Mouse (Mus musculus) midbrain, embryonic 15.5 days (tissue): ENCODE measurements at regions not wholly inside any gene's neighbourhood (a gene's known extent, or its start where the extent isn't known, plus 50 kb on each side); places are given as distances from the start of the nearest gene placed in this dataset.

Source experiments
- ATAC-seq: fragments of 200-750 bp; cut with Nextera tagmentation; replicated peaks from 2 replicates; pipeline ENCODE4 v1.8.0; 2017; ENCODE audit warnings: moderate TSS enrichment
- H3K27ac ChIP-seq: fragments of 300-500 bp; sonication (generic); 2 replicates; pipeline ENCODE4 v1.5.1; 2015; ENCODE audit warnings: mild to moderate bottlenecking, inconsistent platforms
- H3K27me3 ChIP-seq: fragments of 300-500 bp; sonication (generic); replicated peaks from 2 replicates; pipeline ENCODE4 v1.6.1; 2015; ENCODE audit warnings: inconsistent platforms
- H3K36me3 ChIP-seq: fragments of 300-500 bp; sonication (generic); replicated peaks from 2 replicates; pipeline ENCODE4 v1.6.1; 2015; ENCODE audit warnings: inconsistent platforms
- H3K4me1 ChIP-seq: fragments of 300-500 bp; sonication (generic); 2 replicates; pipeline ENCODE4 v1.6.1; 2015; ENCODE audit warnings: inconsistent platforms
- H3K4me2 ChIP-seq: fragments of 300-500 bp; sonication (generic); 2 replicates; pipeline ENCODE4 v1.6.1; 2015; ENCODE audit warnings: inconsistent platforms, mild to moderate bottlenecking, moderate library complexity
- H3K4me3 ChIP-seq: fragments of 300-500 bp; sonication (generic); 2 replicates; pipeline ENCODE4 v1.5.1; 2015; ENCODE audit warnings: mild to moderate bottlenecking, inconsistent platforms
- H3K9ac ChIP-seq: fragments of 300-500 bp; sonication (generic); 2 replicates; pipeline ENCODE4 v1.6.1; 2015; ENCODE audit warnings: mild to moderate bottlenecking, inconsistent platforms
- H3K9me3 ChIP-seq: fragments of 300-500 bp; sonication (generic); 2 replicates; pipeline ENCODE4 v1.6.1; 2016; ENCODE audit warnings: inconsistent platforms
- WGBS: fragments of 180-500 bp; shearing (Covaris S2); methylation state at CpG from one replicate; pipeline ENCODE4 v1.1.7; 2015; ENCODE audit warnings: mixed read lengths; 5-methylcytosine and 5-hydroxymethylcytosine counted together

DNA sequence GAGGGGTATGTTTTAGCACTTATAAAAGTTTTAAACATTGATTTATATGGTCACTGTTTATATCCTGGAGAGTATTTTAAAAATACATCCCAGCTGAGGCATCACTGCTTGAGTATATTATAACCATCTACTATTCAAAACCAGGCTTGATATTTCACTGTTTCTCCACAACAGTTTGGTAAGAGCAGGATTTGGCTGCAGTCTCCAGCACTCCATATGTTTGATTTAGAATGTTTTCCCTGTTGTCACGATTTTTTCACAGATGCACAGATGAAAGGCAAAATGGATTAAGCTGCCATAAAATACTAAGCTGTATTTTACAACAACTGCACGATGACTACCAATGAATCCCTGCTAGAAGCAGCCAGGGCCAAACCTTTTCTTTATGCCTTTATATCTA, 166.6 kb downstream of the Cox7b2 start:
- H3K9me3 ChIP-seq, result no peaks in the 10 kb centered on the region
- WGBS, result 74% methylated on average over 2 of the region's 2 CpGs
- no peak for ATAC-seq
- no peak overlapping the region for H3K27ac ChIP-seq
- no peaks in the 10 kb centered on the region for H3K36me3 ChIP-seq
- no peak overlapping the region for H3K4me2 ChIP-seq
- H3K27me3 ChIP-seq, result no peaks in the 10 kb centered on the region
- no peaks in the 10 kb centered on the region for H3K4me1 ChIP-seq
- no peak overlapping the region for H3K9ac ChIP-seq
- no peak overlapping the region for H3K4me3 ChIP-seq

DNA sequence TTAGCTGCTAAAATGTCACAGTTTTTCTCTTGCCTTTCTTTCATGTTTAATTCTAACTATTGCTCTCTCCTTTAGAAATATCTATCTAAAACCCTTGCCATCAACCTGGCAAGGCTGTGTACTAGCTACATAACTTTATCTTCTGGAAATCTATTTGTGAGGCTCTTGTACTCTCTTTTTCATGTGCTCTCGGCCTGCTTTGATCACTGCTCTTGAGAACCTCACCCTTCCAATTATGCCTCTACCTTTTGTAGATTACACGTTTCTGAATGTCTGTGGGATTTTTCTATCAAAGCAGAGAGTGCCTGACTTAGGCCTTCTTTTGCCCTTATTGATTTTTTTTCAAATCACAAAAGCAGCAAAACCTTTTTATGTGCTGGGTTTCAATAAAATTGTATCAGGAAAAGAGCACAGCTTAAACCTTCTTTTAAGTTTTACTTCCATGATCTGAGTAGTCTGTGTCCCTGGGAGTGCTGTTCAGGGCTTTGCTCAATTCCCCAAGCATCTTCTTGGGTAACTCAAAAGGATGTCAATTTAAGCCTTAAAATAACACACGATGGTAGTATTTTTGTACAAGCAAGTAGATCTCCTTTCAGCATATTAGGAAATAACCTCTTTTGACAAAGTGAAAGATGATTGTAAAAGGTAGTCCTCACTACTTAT, 181.7 kb downstream of the Cox7b2 start:
- no peak overlapping the region for H3K4me2 ChIP-seq
- no peak overlapping the region for H3K27ac ChIP-seq
- WGBS, result 47% methylated on average over 3 of the region's 3 CpGs

DNA sequence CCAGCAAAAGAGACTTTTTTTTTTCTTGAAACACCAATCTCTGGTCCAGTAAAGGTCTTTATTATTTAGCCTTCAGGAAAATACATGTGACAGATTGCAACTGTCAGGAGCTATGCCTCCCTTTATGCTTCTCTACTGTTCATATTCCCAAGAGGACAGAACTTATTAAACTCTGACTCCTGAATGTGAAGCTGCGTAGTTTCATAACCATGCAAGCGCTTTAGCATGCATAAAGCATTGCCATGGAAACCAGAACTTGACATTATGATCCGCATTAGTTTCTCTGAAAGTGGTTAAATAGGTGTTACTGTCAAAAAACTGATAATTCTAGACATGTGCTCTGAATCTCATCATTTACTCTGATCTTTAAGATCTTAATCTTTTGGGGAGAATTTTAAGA, 206.5 kb downstream of the Cox7b2 start:
- no peak overlapping the region for H3K27ac ChIP-seq
- H3K9ac ChIP-seq, result no peak overlapping the region
- 52% methylated on average over 3 of the region's 3 CpGs for WGBS
- no peaks in the 10 kb centered on the region for H3K27me3 ChIP-seq
- peak; percentile 77 for ATAC-seq
- H3K9me3 ChIP-seq, result no peaks in the 10 kb centered on the region
- no peaks in the 10 kb centered on the region for H3K36me3 ChIP-seq
- no peak overlapping the region for H3K4me2 ChIP-seq
- no peak overlapping the region for H3K4me3 ChIP-seq
- H3K4me1 ChIP-seq, result no peaks in the 10 kb centered on the region

More for the DNA sequence above, 181.7 kb downstream of the Cox7b2 start:
- Histone ChIP-seq H3K36me3 (no peaks in the 10 kb centered on the region), H3K4me1 (no peaks in the 10 kb centered on the region), H3K9ac (no peak overlapping the region), H3K27me3 (no peaks in the 10 kb centered on the region), H3K4me3 (no peak overlapping the region), H3K9me3 (no peaks in the 10 kb centered on the region)
- ATAC-seq, result peak; percentile 80; the same call in 1 of the 2 replicates

DNA sequence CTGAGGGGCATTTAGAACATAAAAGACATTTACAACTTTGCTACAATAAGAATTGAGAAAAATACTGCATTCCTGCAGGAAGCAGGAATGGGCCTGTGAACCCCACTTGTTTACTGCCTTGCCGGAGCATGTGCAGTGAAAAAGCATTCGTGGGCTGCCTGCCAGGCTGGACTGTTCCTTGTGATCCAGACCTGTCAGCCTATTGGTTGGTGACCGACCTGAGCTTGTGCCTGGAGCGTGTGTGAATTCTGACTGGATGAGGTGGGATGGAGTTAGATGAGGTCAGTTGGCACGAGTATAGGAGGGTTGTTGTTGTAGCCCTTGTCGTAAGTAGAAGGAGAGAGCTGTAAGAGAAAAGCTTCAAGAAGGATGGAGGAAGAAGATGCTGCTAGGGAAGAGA, 213.8 kb upstream of the Gabra2 start:
- WGBS, result 70% methylated on average over 6 of the region's 6 CpGs
- no peaks in the 10 kb centered on the region for H3K36me3 ChIP-seq
- no peak overlapping the region for H3K9ac ChIP-seq
- no peak for ATAC-seq
- no peaks in the 10 kb centered on the region for H3K9me3 ChIP-seq
- no peaks in the 10 kb centered on the region for H3K27me3 ChIP-seq
- H3K27ac ChIP-seq, result no peak overlapping the region
- no peak overlapping the region for H3K4me2 ChIP-seq
- H3K4me3 ChIP-seq, result no peak overlapping the region
- H3K4me1 ChIP-seq, result no peaks in the 10 kb centered on the region

GRCm38 (mm10) chr5:71262202-71262883, 166.7 kb upstream of the Gabra2 start:
- no peaks in the 10 kb centered on the region for H3K9me3 ChIP-seq
- no peak overlapping the region for H3K9ac ChIP-seq
- no peaks in the 10 kb centered on the region for H3K36me3 ChIP-seq
- no peak for ATAC-seq
- no peak overlapping the region for H3K27ac ChIP-seq
- no peaks in the 10 kb centered on the region for H3K27me3 ChIP-seq
- WGBS, result 66% methylated on average over 7 of the region's 7 CpGs
- no peaks in the 10 kb centered on the region for H3K4me1 ChIP-seq
- no peak overlapping the region for H3K4me2 ChIP-seq
- H3K4me3 ChIP-seq, result no peak overlapping the region

GRCm38 (mm10) chr5:71249273-71249672, 153.6 kb upstream of the Gabra2 start:
- no peaks in the 10 kb centered on the region for H3K27me3 ChIP-seq
- H3K36me3 ChIP-seq, result no peaks in the 10 kb centered on the region
- H3K9ac ChIP-seq, result 0 out of 2 replicates have a peak overlapping the region, but pooled peaks have one; percentile 17
- 0 out of 2 replicates have a peak overlapping the region, but pooled peaks have one; percentile 38 for H3K27ac ChIP-seq
- 54% methylated on average over 2 of the region's 2 CpGs for WGBS
- ATAC-seq, result no peak; the same call in 1 of the 2 replicates
- no peak overlapping the region for H3K4me2 ChIP-seq
- no peak overlapping the region for H3K4me3 ChIP-seq
- H3K9me3 ChIP-seq, result no peaks in the 10 kb centered on the region
- H3K4me1 ChIP-seq, result peaks cover 7% of the 10 kb centered on the region; the same call in 1 of the 2 replicates

- Histone ChIP-seq H3K4me1 (peaks cover 7% of the 10 kb centered on the region; the same call in 1 of the 2 replicates), H3K9ac (no peak overlapping the region), H3K27ac (peak overlapping the region; percentile 3; the same call in 1 of the 2 replicates), H3K36me3 (no peaks in the 10 kb centered on the region), H3K9me3 (no peaks in the 10 kb centered on the region), H3K4me3 (no peak overlapping the region), H3K4me2 (no peak overlapping the region), H3K27me3 (no peaks in the 10 kb centered on the region)
- ATAC-seq, result peak; percentile 80; the same call in 1 of the 2 replicates
- 46% methylated on average over 6 of the region's 6 CpGs for WGBS
Observed at GRCm38 (mm10) chr5:71248318-71249135, 152.9 kb upstream of the Gabra2 start.

GRCm38 (mm10) chr5:71227615-71228014, 132.0 kb upstream of the Gabra2 start:
- 88% methylated on average over 4 of the region's 4 CpGs for WGBS
- H3K36me3 ChIP-seq, result no peaks in the 10 kb centered on the region

GRCm38 (mm10) chr5:71200881-71201280, 105.2 kb upstream of the Gabra2 start:
- Histone ChIP-seq H3K9ac (no peak overlapping the region), H3K36me3 (no peaks in the 10 kb centered on the region), H3K27me3 (no peaks in the 10 kb centered on the region), H3K27ac (no peak overlapping the region), H3K4me1 (no peaks in the 10 kb centered on the region), H3K9me3 (no peaks in the 10 kb centered on the region), H3K4me3 (no peak overlapping the region), H3K4me2 (no peak overlapping the region)
- no peak for ATAC-seq
- WGBS, result 73% methylated on average over 6 of the region's 6 CpGs

More at GRCm38 (mm10) chr5:71227615-71228014, 132.0 kb upstream of the Gabra2 start:
- H3K4me1 ChIP-seq, result no peaks in the 10 kb centered on the region
- no peak overlapping the region for H3K27ac ChIP-seq
- H3K9me3 ChIP-seq, result no peaks in the 10 kb centered on the region
- no peaks in the 10 kb centered on the region for H3K27me3 ChIP-seq
- no peak overlapping the region for H3K4me3 ChIP-seq
- no peak overlapping the region for H3K9ac ChIP-seq
- no peak for ATAC-seq
- H3K4me2 ChIP-seq, result no peak overlapping the region

DNA sequence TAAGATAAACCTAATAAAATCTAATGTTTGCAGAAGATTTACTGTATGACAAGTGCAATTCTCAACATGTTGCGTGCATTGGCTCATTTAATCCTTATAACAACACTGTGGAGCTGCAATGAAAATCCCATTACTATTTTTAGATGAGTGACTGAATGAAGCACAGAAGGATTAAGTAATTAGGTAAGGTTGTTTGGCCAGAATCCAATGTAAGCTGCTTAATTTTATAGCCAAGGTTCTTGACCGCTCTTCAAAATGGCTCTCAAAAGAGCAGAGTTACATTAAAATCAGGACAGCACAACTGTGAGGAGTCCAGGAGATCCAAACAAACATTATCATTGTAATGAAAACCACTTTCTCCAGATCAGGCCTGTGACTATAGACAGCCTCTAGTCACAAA, 81.7 kb upstream of the Gabra2 start:
- no peaks in the 10 kb centered on the region for H3K36me3 ChIP-seq
- H3K9ac ChIP-seq, result no peak overlapping the region
- H3K4me2 ChIP-seq, result no peak overlapping the region
- H3K27ac ChIP-seq, result no peak overlapping the region
- no peaks in the 10 kb centered on the region for H3K27me3 ChIP-seq
- 55% methylated on average over 2 of the region's 2 CpGs for WGBS
- no peaks in the 10 kb centered on the region for H3K4me1 ChIP-seq
- H3K4me3 ChIP-seq, result no peak overlapping the region
- no peak for ATAC-seq
- no peaks in the 10 kb centered on the region for H3K9me3 ChIP-seq

DNA sequence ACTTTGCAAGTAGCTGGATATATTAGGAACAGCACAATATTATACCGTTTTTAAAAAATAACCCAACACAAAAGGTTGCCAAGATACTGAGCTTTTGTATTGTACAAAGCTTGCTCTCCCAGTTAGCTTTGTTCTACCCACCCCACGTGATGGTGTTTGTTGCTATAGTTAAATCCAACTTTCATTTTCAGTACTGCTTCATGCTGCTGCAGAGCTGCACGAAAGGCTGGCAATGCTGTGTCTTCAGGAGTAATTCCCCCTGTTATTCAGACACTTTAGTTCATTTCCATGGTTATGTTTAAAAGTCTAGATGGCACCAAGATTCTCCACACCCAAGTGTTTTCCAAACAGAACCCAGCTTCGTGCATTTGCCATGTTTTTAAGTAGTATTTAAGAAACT, 74.7 kb upstream of the Gabra2 start:
- Histone ChIP-seq H3K9me3 (no peaks in the 10 kb centered on the region), H3K4me3 (no peak overlapping the region), H3K4me2 (no peak overlapping the region), H3K9ac (no peak overlapping the region), H3K27me3 (no peaks in the 10 kb centered on the region), H3K27ac (no peak overlapping the region), H3K36me3 (no peaks in the 10 kb centered on the region), H3K4me1 (no peaks in the 10 kb centered on the region)
- 62% methylated on average over 4 of the region's 4 CpGs for WGBS
- no peak for ATAC-seq
